Mouse (Mus musculus) kidney, adult 2 months (tissue): ENCODE results near the gene Slc35e3. TPM values are rescaled to one million over a fixed set of nuclear protein-coding genes. Genes with fewer than 3 reads are reported as not detected.
"Not testable (repeated sequence)": the region's sequence is repeated elsewhere in the genome, so short reads cannot be mapped to it uniquely, and the experiment has no call there.

Experiments used
- DNase-seq: peaks from one replicate; pipeline ENCODE4 v3.0.0; 2021
- H3K27ac ChIP-seq: fragments of 200-500 bp; 2 replicates; pipeline ENCODE4 v1.5.1; 2012; ENCODE audit warnings: low read depth, low read length, control low read depth, inconsistent platforms; ENCODE audit not compliant: insufficient read depth
- H3K27me3 ChIP-seq: fragments of 200-500 bp; replicated peaks from 2 replicates; pipeline ENCODE4 v1.6.1; 2012; ENCODE audit warnings: mild to moderate bottlenecking, moderate library complexity, low read length, inconsistent platforms; ENCODE audit not compliant: control insufficient read depth, insufficient read depth
- H3K36me3 ChIP-seq: fragments of 200-500 bp; 2 replicates; pipeline ENCODE4 v1.6.1; 2012; ENCODE audit warnings: mild to moderate bottlenecking, moderate library complexity, low read length, inconsistent platforms; ENCODE audit not compliant: control insufficient read depth, insufficient read depth
- H3K4me1 ChIP-seq: fragments of 200-500 bp; 2 replicates; pipeline ENCODE4 v1.6.1; 2011; ENCODE audit warnings: low read length; ENCODE audit not compliant: control insufficient read depth, insufficient read depth
- H3K4me3 ChIP-seq: fragments of 200-500 bp; 2 replicates; pipeline ENCODE4 v1.5.1; 2011; ENCODE audit warnings: mild to moderate bottlenecking, low read depth, low read length, control low read depth; ENCODE audit not compliant: insufficient read depth
- CTCF ChIP-seq: fragments of 200-500 bp; conservative IDR thresholded peaks from 2 replicates; pipeline ENCODE4 v1.5.1; 2011; ENCODE audit warnings: low read depth, mild to moderate bottlenecking, control low read depth, low read length, moderate library complexity, mixed read lengths; ENCODE audit not compliant: insufficient read depth, insufficient read length
- POLR2A ChIP-seq: fragments of 200-500 bp; IDR thresholded peaks from one replicate; pipeline ENCODE4 v1.6.1; 2011; ENCODE audit warnings: low read depth, low read length, control low read depth
- WGBS: fragments of 180-500 bp; shearing (Covaris S2); methylation state at CpG from one replicate; pipeline ENCODE4 v1.1.7; 2018; 5-methylcytosine and 5-hydroxymethylcytosine counted together
- polyA plus RNA-seq: library from polyadenylated mRNA; depleted of rRNA; stranded (reverse); fragments of >200 nt; gene quantifications from 2 replicates; pipeline ENCODE4 v1.2.3, GENCODE M21; 2012

The Slc35e3 gene
- polyA plus RNA-seq, 1 experiment: 37.1 TPM

- TF ChIP-seq CTCF: no peak
- Histone ChIP-seq H3K4me3 (no peak overlapping the region), H3K4me1 (peaks cover 11% of the 10 kb centered on the region; the same call in 1 of the 2 replicates), H3K27me3 (no peaks in the 10 kb centered on the region), H3K36me3 (no peaks in the 10 kb centered on the region), H3K27ac (peak overlapping the region; percentile 71)
- 81% methylated on average over 15 of the region's 15 CpGs for WGBS
- no peak for DNase-seq
These were observed 4.3 kb downstream of the Slc35e3 start for GRCm38 (mm10) chr10:117741698-117742475.

- Histone ChIP-seq H3K4me1 (peaks cover 11% of the 10 kb centered on the region; the same call in 1 of the 2 replicates), H3K36me3 (no peaks in the 10 kb centered on the region), H3K4me3 (no peak overlapping the region), H3K27me3 (no peaks in the 10 kb centered on the region), H3K27ac (peak overlapping the region; percentile 71)
- 79% methylated on average over 9 of the region's 9 CpGs for WGBS
- TF ChIP-seq CTCF (no peak), POLR2A (no peak)
- no peak for DNase-seq
These were observed 5.2 kb downstream of the Slc35e3 start for GRCm38 (mm10) chr10:117740921-117741320.

- Histone ChIP-seq H3K36me3 (no peaks in the 10 kb centered on the region), H3K4me3 (no peak overlapping the region), H3K27ac (no peak overlapping the region), H3K27me3 (no peaks in the 10 kb centered on the region), H3K4me1 (peaks cover 11% of the 10 kb centered on the region; the same call in 1 of the 2 replicates)
- 97% methylated on average over 10 of the region's 10 CpGs for WGBS
- no peak for DNase-seq
- TF ChIP-seq POLR2A: no peak
- no peak for TF ChIP-seq CTCF
These were observed 6.0 kb downstream of the Slc35e3 start for GRCm38 (mm10) chr10:117740171-117740570.

- no peak for TF ChIP-seq CTCF
- no peak for TF ChIP-seq POLR2A
- H3K4me3 ChIP-seq: no peak overlapping the region
- H3K27ac ChIP-seq: no peak overlapping the region
- H3K4me1 ChIP-seq: peaks cover 11% of the 10 kb centered on the region; the same call in 1 of the 2 replicates
- H3K36me3 ChIP-seq: no peaks in the 10 kb centered on the region
- DNase-seq: no peak
- WGBS: 80% methylated on average over 6 of the region's 6 CpGs
- H3K27me3 ChIP-seq: no peaks in the 10 kb centered on the region
These were observed 6.6 kb downstream of the Slc35e3 start for GRCm38 (mm10) chr10:117739648-117739948.

- Histone ChIP-seq H3K4me3 (no peak overlapping the region), H3K36me3 (no peaks in the 10 kb centered on the region), H3K27ac (no peak overlapping the region), H3K4me1 (peaks cover 9% of the 10 kb centered on the region; the same call in 1 of the 2 replicates), H3K27me3 (no peaks in the 10 kb centered on the region)
- WGBS: 95% methylated on average over 15 of the region's 15 CpGs
- no peak for TF ChIP-seq POLR2A
- TF ChIP-seq CTCF: no peak
- no peak for DNase-seq
These were observed 7.1 kb downstream of the Slc35e3 start for GRCm38 (mm10) chr10:117738928-117739647.

- H3K4me3 ChIP-seq: no peak overlapping the region
- TF ChIP-seq CTCF (no peak), POLR2A (no peak)
- DNase-seq: no peak
- 95% methylated on average over 13 of the region's 13 CpGs for WGBS
- no peaks in the 10 kb centered on the region for H3K27me3 ChIP-seq
- peaks cover 6% of the 10 kb centered on the region; the same call in 1 of the 2 replicates for H3K4me1 ChIP-seq
- H3K36me3 ChIP-seq: no peaks in the 10 kb centered on the region
- no peak overlapping the region for H3K27ac ChIP-seq
These were observed 7.8 kb downstream of the Slc35e3 start for GRCm38 (mm10) chr10:117738140-117738921.

GRCm38 (mm10) chr10:117737498-117737897 is 8.7 kb downstream of the Slc35e3 start:
- DNase-seq, H3K27me3 ChIP-seq, H3K4me3 ChIP-seq, H3K4me1 ChIP-seq, H3K36me3 ChIP-seq: not testable (repeated sequence)
- WGBS: 92% methylated on average over 8 of the region's 8 CpGs
- H3K27ac ChIP-seq: peak overlapping the region; percentile 45; the same call in 1 of the 2 replicates
